Comparison of ENCODE assay signal across 8 mouse cellular contexts in the genomic region with DNA sequence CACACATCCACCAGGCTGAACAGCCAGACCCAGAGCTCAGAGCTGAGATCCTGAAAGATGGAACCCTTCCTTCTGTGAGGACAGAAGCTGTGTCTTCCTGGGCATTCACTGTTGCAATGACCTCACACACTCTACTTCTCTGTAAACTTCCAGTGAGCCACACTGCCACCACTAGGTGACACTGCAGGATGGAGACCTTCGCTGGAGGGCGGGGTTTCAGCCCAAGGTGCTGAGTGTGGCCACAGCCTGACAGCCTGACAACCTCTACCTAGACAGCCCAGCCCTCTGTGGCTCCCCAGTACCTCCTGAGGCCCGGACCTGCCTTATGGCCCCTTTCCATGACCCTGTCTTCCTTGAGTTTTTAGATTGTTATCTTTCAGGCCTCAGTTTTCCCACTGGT. TPM values are rescaled to one million over a fixed set of nuclear protein-coding genes. Genes with fewer than 3 reads are reported as not detected.
DNase-seq lines count a peak whose midpoint lies in the region; ATAC-seq lines count a peak whose summit lies in the region.

No protein-coding gene starts in this region.

- DNase-seq in heart, adult 18-20 months, result peak; percentile 43 to 63
- DNase-seq in heart, adult 8-10 months (ENCODE audit: low spot score), result no peak
- peak; percentile 94 for DNase-seq in ZHBTc4 (ENCODE audit: low read depth, low spot score)
- peak; percentile 75 for DNase-seq in embryo, embryonic 10.5 days (ENCODE audit: low spot score)
- DNase-seq in heart, postnatal 14 days, result peak; percentile 49 to 72
- peak; percentile 28 for DNase-seq in large intestine, adult 2 months (ENCODE audit: low read depth, low spot score)
- DNase-seq in spleen, postnatal 4 days (ENCODE audit: low spot score in 2 of 2), result peak; percentile 62 to 80

- peak; percentile 85 for ATAC-seq in megakaryocyte-erythroid progenitor cell, adult 5-6 weeks (replicated peaks; ENCODE audit: low FRiP score, low TSS enrichment, poor library complexity, severe bottlenecking)

- WGBS in large intestine, adult 2 months, result 13% methylated on average over 3 of the region's 3 CpGs

- intact Hi-C loops in heart, postnatal 14 days (cut with DNase I), result loop anchor here (1.0 kb wide), 1 partner anchor 87 kb away; no protein-coding TSS in a partner anchor

RNA-seq across cellular contexts. Expression of a gene that starts 12.9 kb away (rescaled TPM):
- under 1 TPM; 0.30 to 0.31 TPM for total RNA-seq in heart, adult 18-20 months (2021)
- under 1 TPM in 1 of 4 experiments, not detected in 3; 0.46 TPM for total RNA-seq in heart, adult 8-10 months (2022)
- total RNA-seq in heart, postnatal 14 days (2021), result under 1 TPM in 1 of 2 experiments, not detected in 1; 0.24 TPM
- 0.95 and 0.99 TPM in 2 replicates for polyA plus RNA-seq in large intestine, adult 2 months (2012; rRNA removed)
- total RNA-seq in megakaryocyte-erythroid progenitor cell, adult 5-6 weeks (2014; fragmentation: Nextera tagmentation), result not detected in 2 replicates
- 0.65 TPM in 1 of 2 replicates, not detected in the other for total RNA-seq in megakaryocyte-erythroid progenitor cell, adult 5-6 weeks (2017)

RNA-seq across cellular contexts. Expression of a gene that starts 14.7 kb away (rescaled TPM):
- 1 to 10 TPM; 2.3 to 2.9 TPM for total RNA-seq in heart, adult 18-20 months (2021)
- total RNA-seq in heart, adult 8-10 months (2022), result 1 to 10 TPM; 2.4 to 3.7 (median 3.1) TPM
- 1 to 10 TPM; 1.5 to 2.2 TPM for total RNA-seq in heart, postnatal 14 days (2021)
- polyA plus RNA-seq in large intestine, adult 2 months (2012; rRNA removed), result 0.78 and 0.92 TPM in 2 replicates
- not detected in 2 replicates for total RNA-seq in megakaryocyte-erythroid progenitor cell, adult 5-6 weeks (2014; fragmentation: Nextera tagmentation)
- 0.61 TPM in 1 of 2 replicates, not detected in the other for total RNA-seq in megakaryocyte-erythroid progenitor cell, adult 5-6 weeks (2017)

RNA-seq across cellular contexts. Expression of a gene that starts 30.2 kb away (rescaled TPM):
- 10 to 100 TPM; 31.2 to 66.0 TPM for total RNA-seq in heart, adult 18-20 months (2021)
- total RNA-seq in heart, adult 8-10 months (2022), result 10 to 100 TPM; 33.5 to 37.9 (median 36.4) TPM
- 10 to 100 TPM; 18.7 to 19.7 TPM for total RNA-seq in heart, postnatal 14 days (2021)
- polyA plus RNA-seq in large intestine, adult 2 months (2012; rRNA removed), result 0.97 TPM in 2 replicates
- not detected in 2 replicates for total RNA-seq in megakaryocyte-erythroid progenitor cell, adult 5-6 weeks (2014; fragmentation: Nextera tagmentation)
- not detected in 2 replicates for total RNA-seq in megakaryocyte-erythroid progenitor cell, adult 5-6 weeks (2017)

Comparison
In these comparisons a context has a peak if more than half of its experiments do, and no peak if none do; other contexts are left out.
1. RNA of a gene that starts 30.2 kb away (total RNA-seq): 31.2 to 66.0 TPM in heart, adult 18-20 months, 33.5 to 37.9 TPM in heart, adult 8-10 months and 18.7 to 19.7 TPM in heart, postnatal 14 days; not detected in megakaryocyte-erythroid progenitor cell, adult 5-6 weeks; every median in the first group is over 10 times any median in the second.